In the genomic region with DNA sequence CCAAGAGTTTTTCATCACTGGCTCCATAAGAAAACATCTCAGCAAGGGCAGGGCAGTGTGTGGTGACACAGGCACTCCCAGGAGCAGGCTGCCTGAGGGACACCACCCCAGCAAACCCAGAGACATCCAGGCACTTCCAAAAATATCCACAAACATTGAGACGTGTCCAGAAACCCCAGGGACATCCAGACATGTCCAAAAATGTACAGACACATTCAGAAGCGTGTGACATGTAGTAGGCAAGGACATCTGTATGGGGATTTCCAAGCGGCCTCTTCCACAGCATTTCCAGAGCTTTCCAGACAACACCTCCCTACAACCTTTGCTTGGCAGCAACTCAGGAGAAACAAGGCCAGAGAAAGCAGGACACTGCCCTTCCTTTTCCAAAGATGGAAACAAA, we compare ENCODE assay signal across 19 mouse cellular contexts.
DNase-seq lines count a peak whose midpoint lies in the region; ATAC-seq lines count a peak whose summit lies in the region.
"Had no signal": no experiment of that assay in that cellular context is flagged by ENCODE, and none has a peak within 500 bp of the region (broad histone marks: within the 10 kb centered on the region; RNA-seq: fewer than 3 reads in every experiment).

No protein-coding gene starts in this region.

- H3K4me3 ChIP-seq in forebrain, embryonic 10.5 days: no peak overlapping the region
- H3K4me3 ChIP-seq in forebrain, embryonic 15.5 days: no peak overlapping the region
- H3K4me3 ChIP-seq in heart, embryonic 15.5 days: no peak overlapping the region
- H3K4me3 ChIP-seq in heart, embryonic 12.5 days: no peak overlapping the region
- no peak overlapping the region for H3K4me3 ChIP-seq in heart, embryonic 16.5 days (ENCODE audit: low read length)
- H3K4me3 ChIP-seq: embryonic facial prominence, embryonic 10.5 days; heart, embryonic 13.5 days; intestine, embryonic 15.5 days had no signal

- H3K4me2 ChIP-seq in forebrain, embryonic 15.5 days (replicated peaks): no peak overlapping the region
- no peak overlapping the region for H3K4me2 ChIP-seq in heart, embryonic 15.5 days
- H3K4me2 ChIP-seq in heart, embryonic 12.5 days: no peak overlapping the region
- H3K4me2 ChIP-seq in heart, embryonic 16.5 days (ENCODE audit: low read depth, low read length): no peak overlapping the region
- H3K4me2 ChIP-seq: heart, embryonic 13.5 days; hindbrain, embryonic 14.5 days; intestine, embryonic 15.5 days had no signal

- WGBS in forebrain, embryonic 10.5 days: 82% methylated on average over 3 of the region's 3 CpGs
- WGBS in forebrain, embryonic 15.5 days: 71% methylated on average over 3 of the region's 3 CpGs
- 40% methylated on average over 3 of the region's 3 CpGs for WGBS in heart, embryonic 15.5 days
- 46% methylated on average over 3 of the region's 3 CpGs for WGBS in heart, embryonic 12.5 days
- 47% methylated on average over 3 of the region's 3 CpGs for WGBS in heart, embryonic 16.5 days

- peaks cover 10% of the 10 kb centered on the region; the same call in 1 of the 2 replicates for H3K27me3 ChIP-seq in forebrain, embryonic 10.5 days (ENCODE audit: poor library complexity, severe bottlenecking)
- no peaks in the 10 kb centered on the region for H3K27me3 ChIP-seq in forebrain, embryonic 15.5 days
- peaks cover 5% of the 10 kb centered on the region; the same call in 1 of the 2 replicates for H3K27me3 ChIP-seq in heart, embryonic 15.5 days
- H3K27me3 ChIP-seq in heart, embryonic 12.5 days (replicated peaks): no peaks in the 10 kb centered on the region
- H3K27me3 ChIP-seq in heart, embryonic 16.5 days (ENCODE audit: control insufficient read depth, insufficient read depth, low read length): no peaks in the 10 kb centered on the region; the same call in 1 of the 2 replicates
- H3K27me3 ChIP-seq: intestine, embryonic 15.5 days had no signal

- H3K27ac ChIP-seq in forebrain, embryonic 10.5 days: 0 out of 2 replicates have a peak overlapping the region, but pooled peaks have one; percentile 20
- no peak overlapping the region for H3K27ac ChIP-seq in forebrain, embryonic 15.5 days (replicated peaks)
- peak overlapping the region; percentile 75 for H3K27ac ChIP-seq in heart, embryonic 15.5 days
- no peak overlapping the region for H3K27ac ChIP-seq in heart, embryonic 12.5 days (ENCODE audit: poor library complexity, severe bottlenecking)
- H3K27ac ChIP-seq in heart, embryonic 16.5 days (ENCODE audit: low read length): peak overlapping the region; percentile 82
- H3K27ac ChIP-seq: embryonic facial prominence, embryonic 10.5 days; heart, embryonic 13.5 days; hindbrain, embryonic 14.5 days; intestine, embryonic 15.5 days had no signal

- no peak for ATAC-seq in forebrain, embryonic 15.5 days (replicated peaks)
- ATAC-seq in heart, embryonic 15.5 days (replicated peaks; ENCODE audit: insufficient number of reproducible peaks, insufficient read depth, low FRiP score, low read depth): no peak
- no peak for ATAC-seq in heart, embryonic 12.5 days (ENCODE audit: insufficient number of reproducible peaks, low FRiP score)
- peak; percentile 37; the same call in 1 of the 2 replicates for ATAC-seq in heart, embryonic 16.5 days (replicated peaks; ENCODE audit: extremely low read depth, insufficient read depth, low FRiP score)
- ATAC-seq: CD4-positive, CD25-positive, alpha-beta regulatory T cell, adult 4 months; forebrain, embryonic 14.5 days; intestine, embryonic 15.5 days had no signal

- H3K9ac ChIP-seq in forebrain, embryonic 15.5 days (replicated peaks): no peak overlapping the region
- no peak overlapping the region for H3K9ac ChIP-seq in heart, embryonic 15.5 days
- no peak overlapping the region for H3K9ac ChIP-seq in heart, embryonic 12.5 days
- H3K9ac ChIP-seq in heart, embryonic 16.5 days (ENCODE audit: low read length): no peak overlapping the region
- H3K9ac ChIP-seq: heart, embryonic 13.5 days; hindbrain, embryonic 14.5 days; intestine, embryonic 15.5 days had no signal

- no peaks in the 10 kb centered on the region for H3K9me3 ChIP-seq in forebrain, embryonic 10.5 days
- H3K9me3 ChIP-seq in forebrain, embryonic 15.5 days: no peaks in the 10 kb centered on the region
- H3K9me3 ChIP-seq in heart, embryonic 15.5 days (replicated peaks): no peaks in the 10 kb centered on the region
- H3K9me3 ChIP-seq in heart, embryonic 12.5 days (replicated peaks): no peaks in the 10 kb centered on the region
- H3K9me3 ChIP-seq in heart, embryonic 16.5 days (replicated peaks; ENCODE audit: control insufficient read depth, low read length): no peaks in the 10 kb centered on the region
- H3K9me3 ChIP-seq: embryonic facial prominence, embryonic 10.5 days; heart, embryonic 13.5 days; intestine, embryonic 15.5 days had no signal

- intact Hi-C loops in heart, postnatal 25 days (cut with DNase I): no loop called here

- no peak for DNase-seq in forebrain, embryonic 10.5 days (ENCODE audit: extremely low spot score, low spot score)
- DNase-seq in heart, adult 18-20 months: peak; percentile 41 to 54
- DNase-seq in heart, postnatal 25 days (ENCODE audit: low spot score): no peak
- DNase-seq: adrenal gland, adult 8-10 months; adrenal gland, postnatal 36 days; B cell, adult 2 months; gastrocnemius, postnatal 25 days; kidney, adult 18-20 months had no signal

- peaks cover 23% of the 10 kb centered on the region for H3K4me1 ChIP-seq in forebrain, embryonic 10.5 days
- H3K4me1 ChIP-seq in forebrain, embryonic 15.5 days: peaks cover 15% of the 10 kb centered on the region
- peaks cover 13% of the 10 kb centered on the region for H3K4me1 ChIP-seq in heart, embryonic 15.5 days (replicated peaks)
- peaks cover 9% of the 10 kb centered on the region; the same call in 1 of the 2 replicates for H3K4me1 ChIP-seq in heart, embryonic 12.5 days (replicated peaks)
- H3K4me1 ChIP-seq in heart, embryonic 16.5 days (ENCODE audit: control insufficient read depth, insufficient read depth, low read length): peaks cover 12% of the 10 kb centered on the region
- H3K4me1 ChIP-seq: intestine, embryonic 15.5 days had no signal

- H3K36me3 ChIP-seq in forebrain, embryonic 10.5 days (replicated peaks): no peaks in the 10 kb centered on the region
- H3K36me3 ChIP-seq in forebrain, embryonic 15.5 days: no peaks in the 10 kb centered on the region
- no peaks in the 10 kb centered on the region for H3K36me3 ChIP-seq in heart, embryonic 15.5 days
- H3K36me3 ChIP-seq in heart, embryonic 12.5 days: no peaks in the 10 kb centered on the region
- H3K36me3 ChIP-seq in heart, embryonic 16.5 days (ENCODE audit: control insufficient read depth, insufficient read depth): no peaks in the 10 kb centered on the region
- H3K36me3 ChIP-seq: embryonic facial prominence, embryonic 10.5 days; G1E; heart, embryonic 13.5 days; intestine, embryonic 15.5 days had no signal

Comparison
In these comparisons a context has a peak if more than half of its experiments do, and no peak if none do; other contexts are left out.
1. DNase-seq: peak in heart, adult 18-20 months (2 of 2); none in forebrain, embryonic 10.5 days (single experiment) and heart, postnatal 25 days (single experiment).
2. H3K27ac ChIP-seq: peak in forebrain, embryonic 10.5 days (single experiment), heart, embryonic 15.5 days (single experiment) and heart, embryonic 16.5 days (single experiment); none in forebrain, embryonic 15.5 days (single experiment) and heart, embryonic 12.5 days (single experiment).